Mouse (Mus musculus): ENCODE results near the gene Cx3cr1.

- no peak for TF ChIP-seq CTCF (IDR thresholded peaks at IDR 0.05)
- no peak for TF ChIP-seq POLR2A (IDR thresholded peaks at IDR 0.05; ENCODE audit: insufficient read depth, low read depth, low read length)
- TF ChIP-seq EP300 (IDR thresholded peaks at IDR 0.05; ENCODE audit: insufficient read depth, low read depth, low read length): no peak
Measured at GRCm38 (mm10) chr9:120111156-120111945, 41.7 kb upstream of the Cx3cr1 start.
